Mouse (Mus musculus): Measurements from ENCODE around the gene Cyp4f18. TPM values are rescaled to one million over a fixed set of nuclear protein-coding genes. Genes with fewer than 3 reads are reported as not detected.

Gene Cyp4f18
- polyA plus RNA-seq, 1 experiment: not detected

DNA sequence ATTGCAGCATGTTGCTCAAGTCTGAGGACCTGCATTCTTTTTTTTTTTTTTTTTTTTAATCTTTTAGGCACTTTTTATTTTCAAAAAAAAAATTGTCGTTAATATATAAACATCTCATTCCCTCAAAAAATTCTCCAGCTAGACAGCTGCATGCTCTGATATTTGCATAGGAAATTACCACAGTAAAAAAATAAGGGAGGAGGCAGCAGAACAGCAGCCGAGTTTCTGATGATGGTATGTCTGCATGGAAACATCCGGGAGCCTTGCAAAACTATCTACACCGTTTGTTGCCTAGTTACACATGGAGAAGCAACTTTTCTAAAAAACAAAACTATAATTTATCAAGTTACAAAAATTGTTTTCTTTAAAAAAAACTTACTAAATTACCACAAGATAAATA, 28.0 kb downstream of the Cyp4f18 start:
- Histone ChIP-seq H3K4me1 (ENCODE audit: control insufficient read depth, insufficient read depth, low read length) (no peaks in the 10 kb centered on the region), H3K4me3 (ENCODE audit: insufficient read depth, low read depth, low read length) (no peak overlapping the region), H3K27ac (ENCODE audit: insufficient read depth, low read depth, low read length) (no peak overlapping the region)
- TF ChIP-seq CTCF (IDR thresholded peaks at IDR 0.05; ENCODE audit: insufficient read depth, low read depth, low read length): no peak
- TF ChIP-seq POLR2A (IDR thresholded peaks at IDR 0.05; ENCODE audit: insufficient read depth, low read depth, low read length): no peak
- 64% methylated on average over 4 of the region's 4 CpGs for WGBS

- Histone ChIP-seq H3K4me1 (ENCODE audit: control insufficient read depth, insufficient read depth, low read length) (no peaks in the 10 kb centered on the region), H3K27ac (ENCODE audit: insufficient read depth, low read depth, low read length) (no peak overlapping the region), H3K4me3 (ENCODE audit: insufficient read depth, low read depth, low read length) (no peak overlapping the region)
- TF ChIP-seq CTCF (IDR thresholded peaks at IDR 0.05; ENCODE audit: insufficient read depth, low read depth, low read length) (no peak), POLR2A (IDR thresholded peaks at IDR 0.05; ENCODE audit: insufficient read depth, low read depth, low read length) (no peak)
- WGBS: 70% methylated on average over 2 of the region's 2 CpGs
Observed at GRCm38 (mm10) chr8:71981032-71981431, 28.4 kb downstream of the Cyp4f18 start.

DNA sequence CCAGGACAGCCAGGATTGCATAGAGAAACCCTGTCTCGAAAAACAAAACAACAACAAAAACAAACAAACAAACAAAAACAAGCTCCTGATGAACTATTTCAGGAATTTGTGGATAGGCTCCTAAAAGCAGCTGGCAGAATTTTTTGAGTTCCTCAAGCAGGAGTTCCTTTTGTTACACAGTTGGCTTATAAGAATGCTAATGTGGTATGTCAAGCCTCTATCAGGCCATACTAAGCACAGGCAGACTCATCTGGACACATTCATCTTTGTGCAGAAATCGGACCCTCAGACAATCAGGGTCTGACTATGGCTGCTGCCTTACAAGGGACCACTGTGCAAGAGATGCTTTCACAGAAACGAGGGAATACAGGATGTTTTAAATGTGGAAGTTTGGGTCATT, 35.2 kb downstream of the Cyp4f18 start:
- H3K4me1 ChIP-seq (ENCODE audit: control insufficient read depth, insufficient read depth, low read length): no peaks in the 10 kb centered on the region
- no peak overlapping the region for H3K4me3 ChIP-seq (ENCODE audit: insufficient read depth, low read depth, low read length)
- H3K27ac ChIP-seq (ENCODE audit: insufficient read depth, low read depth, low read length): no peak overlapping the region
- TF ChIP-seq CTCF (IDR thresholded peaks at IDR 0.05; ENCODE audit: insufficient read depth, low read depth, low read length) (no peak), POLR2A (IDR thresholded peaks at IDR 0.05; ENCODE audit: insufficient read depth, low read depth, low read length) (no peak)
- WGBS: 63% methylated on average over 3 of the region's 3 CpGs

- Histone ChIP-seq H3K27ac (ENCODE audit: insufficient read depth, low read depth, low read length) (no peak overlapping the region), H3K4me1 (ENCODE audit: control insufficient read depth, insufficient read depth, low read length) (no peaks in the 10 kb centered on the region), H3K4me3 (ENCODE audit: insufficient read depth, low read depth, low read length) (no peak overlapping the region)
- 82% methylated on average over 1 of the region's 1 CpGs for WGBS
- no peak for TF ChIP-seq CTCF (IDR thresholded peaks at IDR 0.05; ENCODE audit: insufficient read depth, low read depth, low read length)
- TF ChIP-seq POLR2A (IDR thresholded peaks at IDR 0.05; ENCODE audit: insufficient read depth, low read depth, low read length): no peak
Observed at GRCm38 (mm10) chr8:71971945-71972344, 37.5 kb downstream of the Cyp4f18 start.

DNA sequence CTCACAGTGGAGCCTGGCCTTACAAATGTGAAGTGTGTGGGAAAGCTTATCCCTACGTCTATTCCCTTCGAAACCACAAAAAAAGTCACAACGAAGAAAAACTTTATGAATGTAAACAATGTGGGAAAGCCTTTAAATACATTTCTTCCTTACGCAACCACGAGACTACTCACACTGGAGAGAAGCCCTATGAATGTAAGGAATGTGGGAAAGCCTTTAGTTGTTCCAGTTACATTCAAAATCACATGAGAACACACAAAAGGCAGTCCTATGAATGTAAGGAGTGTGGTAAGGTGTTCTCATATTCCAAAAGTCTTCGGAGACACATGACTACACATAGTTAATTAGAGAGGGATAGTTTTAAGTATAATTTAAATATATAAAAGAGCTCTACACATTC, 40.8 kb downstream of the Cyp4f18 start:
- H3K4me1 ChIP-seq (ENCODE audit: control insufficient read depth, insufficient read depth, low read length): no peaks in the 10 kb centered on the region
- 64% methylated on average over 6 of the region's 6 CpGs for WGBS
- H3K27ac ChIP-seq (ENCODE audit: insufficient read depth, low read depth, low read length): no peak overlapping the region
- H3K4me3 ChIP-seq (ENCODE audit: insufficient read depth, low read depth, low read length): no peak overlapping the region
- no peak for TF ChIP-seq POLR2A (IDR thresholded peaks at IDR 0.05; ENCODE audit: insufficient read depth, low read depth, low read length)
- no peak for TF ChIP-seq CTCF (IDR thresholded peaks at IDR 0.05; ENCODE audit: insufficient read depth, low read depth, low read length)

GRCm38 (mm10) chr8:71968100-71968499, 41.3 kb downstream of the Cyp4f18 start:
- H3K27ac ChIP-seq (ENCODE audit: insufficient read depth, low read depth, low read length): no peak overlapping the region
- 70% methylated on average over 6 of the region's 6 CpGs for WGBS
- no peak overlapping the region for H3K4me3 ChIP-seq (ENCODE audit: insufficient read depth, low read depth, low read length)
- no peaks in the 10 kb centered on the region for H3K4me1 ChIP-seq (ENCODE audit: control insufficient read depth, insufficient read depth, low read length)
- no peak for TF ChIP-seq CTCF (IDR thresholded peaks at IDR 0.05; ENCODE audit: insufficient read depth, low read depth, low read length)
- TF ChIP-seq POLR2A (IDR thresholded peaks at IDR 0.05; ENCODE audit: insufficient read depth, low read depth, low read length): no peak

- no peaks in the 10 kb centered on the region for H3K4me1 ChIP-seq (ENCODE audit: control insufficient read depth, insufficient read depth, low read length)
Observed at GRCm38 (mm10) chr8:71967261-71967660, 42.2 kb downstream of the Cyp4f18 start.

GRCm38 (mm10) chr8:71966411-71966810, 43.0 kb downstream of the Cyp4f18 start:
- H3K27ac ChIP-seq (ENCODE audit: insufficient read depth, low read depth, low read length): no peak overlapping the region
- TF ChIP-seq POLR2A (IDR thresholded peaks at IDR 0.05; ENCODE audit: insufficient read depth, low read depth, low read length) (no peak), CTCF (IDR thresholded peaks at IDR 0.05; ENCODE audit: insufficient read depth, low read depth, low read length) (no peak)
- H3K4me3 ChIP-seq (ENCODE audit: insufficient read depth, low read depth, low read length): no peak overlapping the region
- no peaks in the 10 kb centered on the region for H3K4me1 ChIP-seq (ENCODE audit: control insufficient read depth, insufficient read depth, low read length)

More at GRCm38 (mm10) chr8:71967261-71967660, 42.2 kb downstream of the Cyp4f18 start:
- Histone ChIP-seq H3K27ac (ENCODE audit: insufficient read depth, low read depth, low read length) (no peak overlapping the region), H3K4me3 (ENCODE audit: insufficient read depth, low read depth, low read length) (no peak overlapping the region)
- WGBS: 96% methylated on average over 5 of the region's 5 CpGs
- TF ChIP-seq POLR2A (IDR thresholded peaks at IDR 0.05; ENCODE audit: insufficient read depth, low read depth, low read length): no peak
- TF ChIP-seq CTCF (IDR thresholded peaks at IDR 0.05; ENCODE audit: insufficient read depth, low read depth, low read length): no peak

DNA sequence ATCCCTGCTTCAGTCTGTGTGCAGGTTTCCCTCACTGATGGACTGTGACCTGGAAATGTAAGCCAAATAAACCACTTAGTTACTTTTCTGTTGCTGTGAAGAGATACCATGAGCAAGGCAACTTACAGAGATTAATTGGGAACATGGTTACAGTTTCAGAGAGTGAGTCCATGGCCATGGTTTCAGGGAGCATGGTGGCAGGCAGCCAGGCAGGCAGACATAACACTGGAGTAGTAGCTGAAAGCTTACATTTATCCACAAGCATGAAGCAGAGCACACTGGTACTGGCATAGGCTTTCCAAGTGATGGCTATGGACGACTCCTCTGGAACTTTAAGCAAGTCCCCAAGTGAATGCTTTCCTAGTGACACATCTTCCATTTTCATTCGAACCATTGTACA, 44.3 kb downstream of the Cyp4f18 start:
- no peak overlapping the region for H3K27ac ChIP-seq (ENCODE audit: insufficient read depth, low read depth, low read length)
- WGBS: 97% methylated on average over 2 of the region's 2 CpGs
- TF ChIP-seq POLR2A (IDR thresholded peaks at IDR 0.05; ENCODE audit: insufficient read depth, low read depth, low read length): no peak
- no peak for TF ChIP-seq CTCF (IDR thresholded peaks at IDR 0.05; ENCODE audit: insufficient read depth, low read depth, low read length)
- H3K4me1 ChIP-seq (ENCODE audit: control insufficient read depth, insufficient read depth, low read length): no peaks in the 10 kb centered on the region
- H3K4me3 ChIP-seq (ENCODE audit: insufficient read depth, low read depth, low read length): no peak overlapping the region

DNA sequence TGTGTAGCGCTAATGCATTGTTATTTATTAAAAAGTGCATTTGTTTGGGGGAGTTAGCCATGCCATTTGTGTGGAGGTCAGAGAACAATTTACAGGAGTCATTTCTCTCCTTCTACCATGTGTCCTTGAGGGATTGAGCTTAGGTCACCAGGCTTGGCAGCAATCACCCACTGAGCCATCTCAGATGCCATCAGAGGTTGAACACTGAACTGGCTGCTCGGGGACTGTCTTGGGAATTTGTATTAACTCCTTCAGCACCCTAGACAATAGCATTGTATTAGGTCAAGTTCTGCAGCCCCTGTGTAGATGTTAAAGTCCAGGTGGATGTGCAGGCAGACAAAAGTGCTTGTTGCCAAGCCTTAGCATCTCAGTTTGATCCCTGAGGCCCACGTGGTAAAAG, 45.4 kb downstream of the Cyp4f18 start:
- Histone ChIP-seq H3K4me1 (ENCODE audit: control insufficient read depth, insufficient read depth, low read length) (no peaks in the 10 kb centered on the region), H3K27ac (ENCODE audit: insufficient read depth, low read depth, low read length) (no peak overlapping the region), H3K4me3 (ENCODE audit: insufficient read depth, low read depth, low read length) (no peak overlapping the region)
- 89% methylated on average over 3 of the region's 3 CpGs for WGBS
- TF ChIP-seq POLR2A (IDR thresholded peaks at IDR 0.05; ENCODE audit: insufficient read depth, low read depth, low read length): no peak
- no peak for TF ChIP-seq CTCF (IDR thresholded peaks at IDR 0.05; ENCODE audit: insufficient read depth, low read depth, low read length)

All from olfactory bulb, adult 2 months (tissue).